9 mouse cellular contexts compared by ENCODE assay signal in genomic region chr1:136076086-136076485, GRCm38 (mm10). TPM values are rescaled to one million over a fixed set of nuclear protein-coding genes. Genes with fewer than 3 reads are reported as not detected.
DNase-seq lines count a peak whose midpoint lies in the region; ATAC-seq and TF ChIP-seq lines count a peak whose summit lies in the region.
"Had no signal": no experiment of that assay in that cellular context is flagged by ENCODE, and none has a peak within 500 bp of the region (broad histone marks: within the 10 kb centered on the region; RNA-seq: fewer than 3 reads in every experiment).

No protein-coding gene starts in this region.

- H3K36me3 ChIP-seq in forebrain, postnatal 0 days (ENCODE audit: insufficient read depth): no peaks in the 10 kb centered on the region
- H3K36me3 ChIP-seq in forebrain, embryonic 11.5 days (ENCODE audit: control insufficient read depth, insufficient read depth, low read length): no peaks in the 10 kb centered on the region

- TF ChIP-seq POLR2A in cerebellum, adult 2 months (IDR thresholded peaks at IDR 0.05; ENCODE audit: borderline replicate concordance, insufficient read depth, low read length): no peak

- no peak overlapping the region for H3K4me3 ChIP-seq in forebrain, postnatal 0 days (ENCODE audit: low read depth, low read length)
- H3K4me3 ChIP-seq in forebrain, embryonic 11.5 days (ENCODE audit: low read depth, low read length): no peak overlapping the region
- no peak overlapping the region for H3K4me3 ChIP-seq in cerebellum, adult 2 months (replicated peaks; ENCODE audit: insufficient read depth, low read depth, low read length)

- ATAC-seq in forebrain, postnatal 0 days: peak; percentile 61
- no peak for ATAC-seq in forebrain, embryonic 11.5 days (replicated peaks; ENCODE audit: low FRiP score)
- peak; percentile 66 for ATAC-seq in granulocyte monocyte progenitor cell, adult 5-6 weeks (replicated peaks; ENCODE audit: poor library complexity, severe bottlenecking)

- no peaks in the 10 kb centered on the region for H3K27me3 ChIP-seq in forebrain, postnatal 0 days (ENCODE audit: insufficient read depth, low read length)
- no peaks in the 10 kb centered on the region for H3K27me3 ChIP-seq in forebrain, embryonic 11.5 days (ENCODE audit: control insufficient read depth, insufficient read depth, low read length)
- H3K27me3 ChIP-seq in cerebellum, adult 2 months (ENCODE audit: control insufficient read depth, insufficient read depth, low read length): no peaks in the 10 kb centered on the region

- H3K9me3 ChIP-seq in forebrain, postnatal 0 days (ENCODE audit: low read length): no peaks in the 10 kb centered on the region
- no peaks in the 10 kb centered on the region for H3K9me3 ChIP-seq in forebrain, embryonic 11.5 days (ENCODE audit: control insufficient read depth, low read length)

- H3K4me1 ChIP-seq in forebrain, postnatal 0 days (ENCODE audit: insufficient read depth): no peaks in the 10 kb centered on the region
- H3K4me1 ChIP-seq in forebrain, embryonic 11.5 days (replicated peaks; ENCODE audit: control insufficient read depth, insufficient read depth, low read length): no peaks in the 10 kb centered on the region
- H3K4me1 ChIP-seq in cerebellum, adult 2 months (ENCODE audit: control insufficient read depth, insufficient read depth, low read length): no peaks in the 10 kb centered on the region

- no peak overlapping the region for H3K9ac ChIP-seq in forebrain, postnatal 0 days
- no peak overlapping the region for H3K9ac ChIP-seq in forebrain, embryonic 11.5 days (ENCODE audit: low read length)

- no peak overlapping the region for H3K4me2 ChIP-seq in forebrain, postnatal 0 days (ENCODE audit: low read depth)
- H3K4me2 ChIP-seq in forebrain, embryonic 11.5 days (ENCODE audit: low read depth, low read length, severe bottlenecking): no peak overlapping the region

- peak; percentile 49 for DNase-seq in forebrain, postnatal 0 days
- DNase-seq in forebrain, embryonic 11.5 days (ENCODE audit: low spot score): no peak
- DNase-seq in right cerebral cortex, postnatal 4 days: peak; percentile 41
- no peak for DNase-seq in right cerebral cortex, postnatal 36 days (ENCODE audit: low spot score in 2 of 2)
- peak; percentile 41 to 63 for DNase-seq in cerebellum, adult 2 months
- DNase-seq in lung, postnatal 25 days (ENCODE audit: low spot score): peak; percentile 21
- DNase-seq in urinary bladder, postnatal 36 days (ENCODE audit: low spot score in 2 of 2): peak; percentile 34 to 52

- no peak overlapping the region for H3K27ac ChIP-seq in forebrain, postnatal 0 days (ENCODE audit: low read depth, low read length)
- H3K27ac ChIP-seq in forebrain, embryonic 11.5 days (ENCODE audit: low read depth, low read length): no peak overlapping the region
- no peak overlapping the region for H3K27ac ChIP-seq in cerebellum, adult 2 months (ENCODE audit: insufficient read depth, low read length)

- 4% methylated on average over 3 of the region's 3 CpGs for WGBS in forebrain, postnatal 0 days
- WGBS in forebrain, embryonic 11.5 days: 16% methylated on average over 3 of the region's 3 CpGs
- 3% methylated on average over 3 of the region's 3 CpGs for WGBS in cerebellum, adult 2 months

- peak; percentile 78 for TF ChIP-seq CTCF in forebrain, postnatal 0 days (IDR thresholded peaks at IDR 0.05; ENCODE audit: low read depth)
- TF ChIP-seq CTCF in cerebellum, adult 2 months (IDR thresholded peaks at IDR 0.05; ENCODE audit: borderline replicate concordance, insufficient read depth, low read depth, low read length): peak; percentile 98

RNA-seq across cellular contexts. Expression of gene Cacna1s, which starts 23.5 kb away (rescaled TPM):
- total RNA-seq in forebrain, postnatal 0 days (2014; rRNA removed): 0.62 and 1.1 TPM in 2 replicates
- 0.30 and 1.1 TPM in 2 replicates for polyA plus RNA-seq in forebrain, postnatal 0 days (2015; fragmentation: Nextera tagmentation; extraction: Ambion mirVana)
- 0.20 and 0.36 TPM in 2 replicates for polyA plus RNA-seq in forebrain, embryonic 11.5 days (2014; fragmentation: Nextera tagmentation; extraction: Ambion mirVana)
- polyA plus RNA-seq in cerebellum, adult 2 months (2012; rRNA removed): 1.2 and 1.3 TPM in 2 replicates
- total RNA-seq in granulocyte monocyte progenitor cell, adult 5-6 weeks (2014; fragmentation: Nextera tagmentation): not detected in 2 replicates
- not detected in 2 replicates for total RNA-seq in granulocyte monocyte progenitor cell, adult 5-6 weeks (2017)

RNA-seq across cellular contexts. Expression of gene Ascl5, which starts 25.5 kb away (rescaled TPM):
- 0.46 TPM in 1 of 2 replicates, not detected in the other for total RNA-seq in forebrain, postnatal 0 days (2014; rRNA removed)
- polyA plus RNA-seq in forebrain, postnatal 0 days (2015; fragmentation: Nextera tagmentation; extraction: Ambion mirVana): 0.36 and 0.90 TPM in 2 replicates
- polyA plus RNA-seq in forebrain, embryonic 11.5 days (2014; fragmentation: Nextera tagmentation; extraction: Ambion mirVana): not detected in 2 replicates
- polyA plus RNA-seq in cerebellum, adult 2 months (2012; rRNA removed): not detected in 2 replicates
- not detected in 2 replicates for total RNA-seq in granulocyte monocyte progenitor cell, adult 5-6 weeks (2014; fragmentation: Nextera tagmentation)
- not detected in 2 replicates for total RNA-seq in granulocyte monocyte progenitor cell, adult 5-6 weeks (2017)
- total RNA-seq: layer of hippocampus, postnatal 14 days had no signal

RNA-seq across cellular contexts. Expression of gene Kif21b, which starts 55.1 kb away (rescaled TPM):
- total RNA-seq in forebrain, postnatal 0 days (2014; rRNA removed): 120 and 135 TPM in 2 replicates
- 24.8 and 29.2 TPM in 2 replicates for polyA plus RNA-seq in forebrain, postnatal 0 days (2015; fragmentation: Nextera tagmentation; extraction: Ambion mirVana)
- 16.4 and 19.1 TPM in 2 replicates for polyA plus RNA-seq in forebrain, embryonic 11.5 days (2014; fragmentation: Nextera tagmentation; extraction: Ambion mirVana)
- 19.1 and 21.0 TPM in 2 replicates for polyA plus RNA-seq in cerebellum, adult 2 months (2012; rRNA removed)
- 10.8 and 12.4 TPM in 2 replicates for total RNA-seq in granulocyte monocyte progenitor cell, adult 5-6 weeks (2014; fragmentation: Nextera tagmentation)
- total RNA-seq in granulocyte monocyte progenitor cell, adult 5-6 weeks (2017): 5.6 and 6.6 TPM in 2 replicates

Comparison
In these comparisons a context has a peak if more than half of its experiments do, and no peak if none do; other contexts are left out.
1. DNase-seq: peak in forebrain, postnatal 0 days (single experiment), right cerebral cortex, postnatal 4 days (single experiment), cerebellum, adult 2 months (2 of 2), lung, postnatal 25 days (single experiment) and urinary bladder, postnatal 36 days (2 of 2); none in forebrain, embryonic 11.5 days (single experiment) and right cerebral cortex, postnatal 36 days (0 of 2).